Mouse (Mus musculus) urinary bladder, postnatal 25 days (tissue): ENCODE data around the gene Hist1h1t.
"Not testable (repeated sequence)": the region's sequence is repeated elsewhere in the genome, so short reads cannot be mapped to it uniquely, and the experiment has no call there.

Source experiments
- DNase-seq: peaks from one replicate; pipeline ENCODE4 v3.0.0; 2022; ENCODE audit warnings: low spot score

Hist1h1t gene

GRCm38 (mm10) chr13:23695514-23695913 is at the start of gene Hist1h1t:
Gene Hist1h1t (plus strand): TSS chr13:23695814.
- no peak for DNase-seq

GRCm38 (mm10) chr13:23659636-23660366 is 35.8 kb upstream of the Hist1h1t start:
- DNase-seq = no peak

DNA sequence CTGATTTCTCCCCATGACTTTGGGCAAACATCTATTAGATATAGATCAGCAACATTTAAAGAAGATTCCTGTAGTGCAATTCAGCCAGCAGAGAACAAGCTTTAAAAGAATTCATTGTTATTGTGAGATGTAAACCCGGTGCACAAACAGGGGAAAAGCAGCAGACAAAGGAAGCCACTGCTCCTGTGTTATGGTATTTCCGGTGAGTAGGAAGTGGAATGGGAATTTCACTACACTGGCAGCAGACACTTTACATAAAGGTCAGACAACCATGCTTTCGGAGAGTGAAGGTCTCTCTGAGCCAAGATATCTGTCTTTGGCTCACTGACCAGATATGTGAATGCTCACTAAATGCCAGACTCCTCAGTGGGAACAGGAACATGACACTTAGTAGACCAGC is 33.1 kb upstream of the Hist1h1t start:
- no peak for DNase-seq

GRCm38 (mm10) chr13:23681990-23682582 is 13.5 kb upstream of the Hist1h1t start:
- DNase-seq = no peak

- DNase-seq = no peak
These were observed 13.0 kb upstream of the Hist1h1t start for GRCm38 (mm10) chr13:23682623-23682946.

GRCm38 (mm10) chr13:23682947-23683754 is 12.5 kb upstream of the Hist1h1t start:
- not testable (repeated sequence) for DNase-seq

DNA sequence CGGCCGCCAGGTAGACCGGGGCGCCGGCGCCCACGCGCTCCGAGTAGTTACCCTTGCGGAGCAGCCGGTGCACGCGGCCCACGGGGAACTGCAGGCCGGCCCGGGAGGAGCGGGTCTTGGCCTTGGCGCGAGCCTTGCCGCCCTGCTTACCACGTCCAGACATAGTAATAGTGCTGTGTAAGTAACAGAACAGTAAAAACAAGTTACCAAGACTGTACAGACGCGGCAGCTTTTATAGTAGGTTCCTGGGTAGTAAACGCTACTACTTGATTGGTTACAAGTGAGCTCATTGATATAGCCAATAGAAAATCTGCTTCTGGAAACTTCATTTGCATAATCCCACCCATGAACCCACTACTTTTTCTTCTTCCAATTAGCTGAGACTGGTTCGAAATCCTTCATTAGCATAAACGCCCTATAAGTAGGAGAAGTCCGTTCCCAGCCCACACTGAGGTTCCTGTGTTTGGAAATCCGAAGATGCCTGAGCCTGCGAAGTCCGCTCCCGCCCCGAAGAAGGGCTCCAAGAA is 11.8 kb upstream of the Hist1h1t start, which contains the start of the genes Hist1h2ac and Hist1h2bc:
TSS of gene Hist1h2ac (minus strand) at position 194 of the 527 bp plus-strand sequence.
TSS of gene Hist1h2bc (plus strand) at position 445 of the 527 bp plus-strand sequence.
- DNase-seq = peak; percentile 45

- not testable (repeated sequence) for DNase-seq
These were observed 11.2 kb upstream of the Hist1h1t start for GRCm38 (mm10) chr13:23684295-23684945.

DNA sequence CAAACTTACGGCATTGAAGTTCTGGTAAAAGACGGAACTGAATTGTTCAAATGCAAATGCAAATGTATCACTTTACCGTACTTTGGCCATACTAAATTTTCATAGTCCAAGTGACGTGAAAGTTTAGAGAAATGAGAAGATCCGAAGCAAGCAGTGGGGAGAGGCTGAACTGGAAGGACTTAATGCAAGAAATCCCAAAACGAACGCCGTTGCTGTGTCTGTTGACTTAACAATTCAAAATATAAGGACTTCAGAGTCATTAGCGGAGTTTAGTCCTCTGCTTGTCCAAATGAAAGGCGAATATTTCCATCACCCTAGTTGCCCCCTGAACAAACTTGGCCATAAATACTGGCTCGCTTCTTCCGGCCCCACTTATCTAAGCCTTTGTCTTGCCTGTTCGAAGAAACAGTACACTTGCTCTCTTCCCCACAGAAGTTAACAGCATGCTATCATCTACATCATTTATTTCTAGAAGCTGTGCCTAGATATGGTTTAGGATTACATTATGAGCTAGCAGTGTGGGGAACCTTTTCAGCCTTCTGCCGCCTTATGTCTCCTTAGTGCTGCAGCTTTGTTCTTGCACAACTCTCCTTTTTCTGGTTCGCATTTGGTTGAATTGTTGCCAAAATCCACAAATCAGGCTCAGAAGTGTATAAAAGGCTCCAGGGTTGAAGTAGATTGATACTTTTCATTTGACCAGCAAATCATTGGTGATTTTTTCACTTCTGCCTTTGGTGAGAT is 10.3 kb upstream of the Hist1h1t start:
- no peak for DNase-seq

DNA sequence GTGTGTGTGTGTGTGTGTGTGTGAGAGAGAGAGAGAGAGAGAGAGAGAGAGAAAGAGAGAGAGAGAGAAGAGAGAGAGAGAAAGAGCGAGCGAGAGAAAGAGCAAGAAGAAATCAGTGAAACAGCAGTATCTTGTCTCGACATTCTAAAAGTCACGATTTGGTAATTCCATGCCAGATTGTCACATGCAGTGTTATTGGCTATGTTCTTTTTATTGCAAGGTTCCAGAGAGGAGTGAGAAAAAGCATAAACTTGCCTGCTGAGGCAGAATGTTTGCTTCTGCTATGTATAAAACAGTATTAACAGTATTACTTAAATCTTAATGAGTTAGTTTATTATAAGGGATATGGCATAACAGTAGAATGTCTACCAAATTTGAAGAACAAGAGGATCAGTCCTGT is 9.6 kb upstream of the Hist1h1t start:
- no peak for DNase-seq

DNA sequence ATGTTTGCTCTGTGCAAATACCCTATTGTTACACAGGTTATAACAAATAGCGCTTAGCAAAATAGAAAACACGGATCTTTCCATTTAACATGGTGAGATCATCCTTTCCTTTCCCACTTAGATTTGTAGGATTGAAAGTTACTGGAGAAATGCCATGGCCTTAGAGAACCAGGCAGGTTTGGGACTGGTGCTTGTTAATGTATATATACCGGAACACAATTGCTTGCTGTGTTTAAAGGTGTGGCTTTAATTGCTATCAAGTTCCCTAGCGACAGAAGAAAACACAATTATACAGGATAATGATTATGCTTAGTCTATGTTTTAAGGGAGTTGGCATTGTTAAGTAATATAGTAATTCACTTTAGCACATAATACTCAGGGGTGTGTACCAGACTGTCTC is 8.4 kb upstream of the Hist1h1t start:
- DNase-seq = no peak

- DNase-seq = no peak
These were observed 7.7 kb upstream of the Hist1h1t start for GRCm38 (mm10) chr13:23687907-23688306.

DNA sequence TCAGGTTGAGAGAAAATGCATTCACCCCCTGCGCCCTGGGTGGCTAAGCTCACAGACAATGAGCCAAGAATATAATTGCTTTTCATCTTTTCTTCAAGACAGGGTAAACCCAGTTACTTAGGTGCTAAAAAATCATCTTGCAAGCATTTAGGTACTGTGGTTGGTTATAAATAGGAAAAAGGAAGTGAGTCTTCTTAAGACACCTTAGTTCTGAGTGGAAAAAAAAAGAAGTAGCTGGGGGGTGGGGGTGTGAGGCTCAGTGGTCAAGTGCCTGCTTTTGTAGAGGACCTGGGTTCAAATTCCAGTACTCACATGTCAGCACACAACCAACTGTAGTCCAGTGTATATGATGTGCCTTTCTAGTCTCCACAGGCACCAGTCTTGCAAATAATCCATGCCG is 6.7 kb upstream of the Hist1h1t start:
- DNase-seq = no peak

- DNase-seq = no peak
These were observed 6.2 kb upstream of the Hist1h1t start for GRCm38 (mm10) chr13:23689459-23689858.

DNA sequence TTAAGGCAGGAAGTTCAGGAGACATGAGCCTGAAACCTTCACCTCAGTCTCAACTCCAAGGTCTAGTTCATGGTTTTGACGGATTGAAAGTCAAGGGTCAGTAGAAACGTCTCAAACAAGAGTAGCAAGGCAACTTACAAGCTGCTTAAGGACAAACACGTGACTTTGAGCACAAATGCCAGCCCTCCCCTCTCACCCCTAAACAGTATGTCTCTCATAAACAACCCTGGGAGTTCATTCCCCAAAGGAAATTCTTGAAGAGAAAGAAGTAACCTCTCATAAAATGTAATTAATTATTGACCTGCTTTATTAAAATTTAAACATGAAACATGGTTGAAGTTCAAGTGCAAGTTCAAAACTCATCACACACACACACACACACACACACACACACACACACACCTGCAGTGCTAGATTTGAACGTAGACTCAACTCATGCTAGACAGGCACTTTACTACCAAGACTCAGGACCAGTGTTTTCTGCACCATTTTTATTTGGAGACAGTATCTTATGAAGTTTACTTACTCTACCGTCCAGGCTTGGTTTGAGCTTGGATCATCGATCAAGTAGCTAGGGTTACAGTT is 1.7 kb upstream of the Hist1h1t start:
- no peak for DNase-seq

DNA sequence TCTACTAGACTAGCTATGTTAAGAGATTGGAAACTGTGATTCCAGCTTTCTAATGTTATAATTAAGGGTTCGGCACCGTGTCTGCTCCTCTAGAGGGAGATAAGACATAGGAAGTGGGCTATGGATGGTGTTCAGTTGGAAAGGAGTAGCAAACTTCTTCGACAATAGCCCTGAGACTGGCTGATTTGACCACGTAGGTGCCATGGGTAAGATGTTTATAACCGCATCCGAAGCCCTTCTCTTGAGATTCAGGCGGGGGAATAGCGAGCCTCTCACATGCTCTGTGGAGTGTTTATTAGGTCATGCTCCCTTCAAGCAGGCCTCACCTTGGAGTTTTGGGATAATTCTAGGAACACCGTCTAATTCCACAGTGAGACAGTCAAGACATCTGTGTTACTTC is 658 bp upstream of the Hist1h1t start:
- DNase-seq = no peak

GRCm38 (mm10) chr13:23696061-23696474 is 454 bp downstream of the Hist1h1t start:
- no peak for DNase-seq

DNA sequence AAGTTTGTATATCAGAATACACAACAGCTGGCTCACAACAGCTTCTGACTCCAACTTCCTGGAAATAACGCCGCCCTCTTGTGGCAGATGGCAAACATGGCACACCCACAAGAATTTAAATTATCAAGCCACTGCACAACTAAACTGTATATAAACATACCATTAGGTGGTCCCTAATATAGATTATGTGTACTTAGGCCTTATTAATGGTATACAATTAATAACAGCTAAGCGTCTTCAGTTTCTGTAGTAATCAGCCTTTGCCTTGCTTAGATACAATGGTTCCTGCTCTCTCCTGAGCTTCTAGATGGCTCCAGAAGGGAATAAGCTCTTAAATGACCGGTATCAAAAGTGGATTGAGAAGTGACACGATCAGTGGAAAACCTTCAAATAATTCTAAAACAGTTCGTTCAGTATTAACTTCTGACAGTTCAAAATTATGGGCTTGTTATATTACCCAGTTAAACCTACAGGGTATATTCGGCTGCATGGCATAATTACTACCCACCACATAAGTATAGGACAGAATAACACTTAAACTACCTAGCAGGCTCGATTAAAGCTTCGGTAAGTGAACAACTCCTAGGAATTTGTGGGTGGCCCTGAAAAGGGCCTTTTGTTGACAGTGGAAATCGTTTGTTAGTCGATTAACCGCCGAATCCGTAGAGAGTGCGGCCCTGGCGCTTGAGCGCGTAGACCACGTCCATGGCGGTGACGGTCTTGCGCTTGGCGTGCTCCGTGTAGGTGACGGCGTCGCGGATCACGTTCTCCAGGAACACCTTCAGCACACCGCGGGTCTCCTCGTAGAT is 2.1 kb downstream of the Hist1h1t start:
- no peak for DNase-seq

DNA sequence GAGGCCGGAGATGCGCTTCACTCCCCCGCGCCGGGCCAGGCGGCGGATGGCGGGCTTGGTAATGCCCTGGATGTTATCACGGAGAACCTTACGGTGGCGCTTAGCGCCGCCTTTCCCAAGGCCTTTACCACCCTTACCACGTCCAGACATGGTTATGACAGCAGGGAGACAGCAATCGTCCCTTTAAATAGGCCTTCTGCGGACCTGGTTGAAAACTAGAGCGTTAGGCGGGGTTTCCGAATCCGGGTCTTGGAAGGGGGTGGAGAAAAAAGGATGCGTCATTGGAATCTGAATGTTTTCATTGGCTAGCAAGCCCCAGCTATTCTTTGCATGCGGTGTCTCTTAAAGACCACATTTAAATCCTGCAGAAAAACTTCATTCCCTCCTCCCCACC is 2.7 kb downstream of the Hist1h1t start, which contains the start of gene Hist1h4c:
TSS of gene Hist1h4c (minus strand) at position 155 of the 394 bp plus-strand sequence.
- DNase-seq = peak; percentile 98

GRCm38 (mm10) chr13:23698996-23699395 is 3.4 kb downstream of the Hist1h1t start:
- no peak for DNase-seq
